Mouse (Mus musculus): ENCODE data around the gene Dpagt1.

- no peak for TF ChIP-seq CTCF (IDR thresholded peaks at IDR 0.05; ENCODE audit: extremely low read depth, insufficient read length, insufficient replicate concordance, low read depth, low read length)
- no peak for TF ChIP-seq POLR2A (IDR thresholded peaks at IDR 0.05; ENCODE audit: low read depth, low read length)
These were observed 11.8 kb downstream of the Dpagt1 start for GRCm38 (mm10) chr9:44337436-44338169.
